Mouse (Mus musculus) adrenal gland, adult (tissue): ENCODE data around the gene Peak1.

Source experiments
- DNase-seq, 2 experiments: peaks; one replicate each; pipeline ENCODE4 v3.0.0; 2022 to 2023; ENCODE audit warnings: low spot score in 1 of 2; ENCODE audit not compliant: inconsistent age in 2 of 2

Gene Peak1

DNA sequence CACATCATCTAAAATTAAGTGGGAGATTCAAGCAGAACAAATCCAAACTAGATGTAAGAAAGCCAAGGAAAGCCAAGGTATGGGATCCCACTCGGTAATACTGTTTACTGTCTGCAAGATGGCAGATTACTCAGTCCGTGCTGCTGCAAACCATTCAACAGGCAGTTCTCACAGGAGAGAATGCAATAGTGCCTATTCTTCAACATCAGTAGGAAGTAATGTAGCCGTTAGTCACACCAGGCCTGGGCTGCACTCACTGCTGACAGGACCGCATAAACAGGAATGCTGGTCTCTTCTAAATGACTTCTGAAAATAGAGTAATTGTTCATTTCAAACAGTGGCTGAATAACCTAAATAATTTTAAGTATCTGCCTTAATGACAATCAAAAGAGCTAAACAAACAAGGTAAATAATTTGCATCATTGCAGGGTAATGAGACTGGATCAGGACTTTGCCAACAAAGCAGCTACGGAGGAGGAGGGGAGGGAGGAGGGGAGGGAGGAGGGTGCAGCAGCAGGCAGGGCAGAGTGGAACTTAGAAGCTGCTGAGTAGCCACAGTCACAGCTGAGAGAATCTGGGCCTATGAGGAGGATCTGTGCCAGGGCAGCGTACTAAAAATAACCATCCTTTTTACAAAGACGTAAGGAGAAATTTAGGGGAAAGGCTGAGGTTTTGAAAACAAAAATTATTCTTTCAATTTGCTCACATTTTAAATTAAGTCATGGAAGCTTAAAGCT is 266.0 kb downstream of the Peak1 start:
- DNase-seq: peak in 1 of 2 experiments; percentile 60
